Mouse (Mus musculus) embryonic fibroblast, embryonic 13.5 days (primary cell): ENCODE data around the gene Cdc42se1.

Source experiments
- CTCF ChIP-seq: IDR thresholded peaks from 2 replicates; pipeline ENCODE4 v1.5.1; 2011; ENCODE audit warnings: mild to moderate bottlenecking, control low read depth, low read length, moderate library complexity, borderline replicate concordance; ENCODE audit not compliant: insufficient read depth
- POLR2A ChIP-seq: IDR thresholded peaks from 2 replicates; pipeline ENCODE4 v1.6.1; 2011; ENCODE audit warnings: low read depth, mild to moderate bottlenecking, control low read depth, low read length, moderate library complexity

DNA sequence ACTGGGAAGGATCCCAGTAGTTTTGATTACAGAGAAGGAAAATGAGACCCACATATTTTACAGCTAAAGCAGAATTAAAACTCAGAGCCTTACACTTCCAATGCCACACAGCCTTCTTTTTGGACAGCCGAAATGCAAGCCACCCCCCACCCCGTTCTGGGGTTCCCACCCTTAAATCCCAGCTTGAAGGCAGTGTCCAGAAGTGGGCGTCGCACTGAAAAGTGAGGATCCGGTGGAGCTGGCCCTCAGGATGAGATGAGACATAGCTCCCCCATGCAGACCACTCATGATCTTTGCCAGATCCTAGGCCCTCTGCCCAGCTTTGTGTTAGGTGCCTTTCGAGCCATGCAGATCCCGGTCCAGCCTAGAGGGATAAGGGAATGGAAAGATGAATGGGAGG lies 13.0 kb downstream of the Cdc42se1 start, which contains the start of gene Gm128:
- TF ChIP-seq CTCF (no peak), POLR2A (no peak)
